Mouse (Mus musculus) forebrain, embryonic 10.5 days (tissue): ENCODE measurements around the gene Tm9sf3. TPM values are rescaled to one million over a fixed set of nuclear protein-coding genes. Genes with fewer than 3 reads are reported as not detected.
"Not testable (repeated sequence)": the region's sequence is repeated elsewhere in the genome, so short reads cannot be mapped to it uniquely, and the experiment has no call there.

Experiments used
- DNase-seq: peaks from one replicate; pipeline ENCODE4 v3.0.0-alpha.2; 2017; ENCODE audit warnings: low spot score; ENCODE audit errors: extremely low spot score
- H3K27ac ChIP-seq: fragments of 300-500 bp; sonication (generic); 2 replicates; pipeline ENCODE4 v1.5.1; 2016; ENCODE audit warnings: mild to moderate bottlenecking
- H3K27me3 ChIP-seq: fragments of 300-500 bp; sonication (generic); 2 replicates; pipeline ENCODE4 v1.6.1; 2016; ENCODE audit warnings: mild to moderate bottlenecking; ENCODE audit not compliant: poor library complexity, severe bottlenecking
- H3K36me3 ChIP-seq: fragments of 300-500 bp; sonication (generic); replicated peaks from 2 replicates; pipeline ENCODE4 v1.6.1; 2016; ENCODE audit warnings: mild to moderate bottlenecking, moderate library complexity
- H3K4me1 ChIP-seq: fragments of 300-500 bp; sonication (generic); 2 replicates; pipeline ENCODE4 v1.6.1; 2016
- H3K4me3 ChIP-seq: fragments of 300-500 bp; sonication (generic); 2 replicates; pipeline ENCODE4 v1.5.1; 2016; ENCODE audit warnings: mild to moderate bottlenecking, moderate library complexity
- H3K9me3 ChIP-seq: fragments of 300-500 bp; sonication (generic); 2 replicates; pipeline ENCODE4 v1.6.1; 2016; ENCODE audit warnings: mild to moderate bottlenecking, moderate library complexity
- WGBS: fragments of 180-500 bp; shearing (Covaris S2); methylation state at CpG from one replicate; pipeline ENCODE4 v1.1.7; 2016; 5-methylcytosine and 5-hydroxymethylcytosine counted together
- polyA plus RNA-seq: library from polyadenylated mRNA; unstranded; fragments of >200 nt; fragmentation: Nextera tagmentation; extraction: Ambion mirVana; gene quantifications from 2 replicates; pipeline ENCODE4 v1.2.1, GENCODE M21; 2016

The Tm9sf3 gene
- polyA plus RNA-seq = 92.8 and 104 TPM in 2 replicates

GRCm38 (mm10) chr19:41263630-41264295 is at the start of gene Tm9sf3:
TSS of gene Tm9sf3 (minus strand) at chr19:41263997.
- Histone ChIP-seq H3K36me3 (peaks cover 9% of the 10 kb centered on the region; the same call in 1 of the 2 replicates), H3K4me3 (peak within 1 kb of the TSS; percentile 96), H3K27ac (peak within 1 kb of the TSS; percentile 98), H3K9me3 (no peaks in the 10 kb centered on the region), H3K27me3 (no peaks in the 10 kb centered on the region), H3K4me1 (peaks cover 42% of the 10 kb centered on the region)
- peak; percentile 85 for DNase-seq
- WGBS = under 1% methylated on average over 83 of the region's 98 CpGs

GRCm38 (mm10) chr19:41312587-41312986 is 48.8 kb upstream of the Tm9sf3 start:
- H3K9me3 ChIP-seq, H3K36me3 ChIP-seq, DNase-seq, H3K27me3 ChIP-seq, H3K27ac ChIP-seq, H3K4me3 ChIP-seq: not testable (repeated sequence)
- H3K4me1 ChIP-seq = peaks cover 17% of the 10 kb centered on the region
- WGBS = 90% methylated on average over 8 of the region's 8 CpGs

- Histone ChIP-seq H3K27ac (no peak overlapping the region), H3K4me1 (peaks cover 12% of the 10 kb centered on the region), H3K9me3 (no peaks in the 10 kb centered on the region), H3K36me3 (no peaks in the 10 kb centered on the region), H3K27me3 (peaks cover 4% of the 10 kb centered on the region; the same call in 1 of the 2 replicates), H3K4me3 (no peak overlapping the region)
- 85% methylated on average over 4 of the region's 4 CpGs for WGBS
- DNase-seq = no peak
Measured at GRCm38 (mm10) chr19:41312027-41312426, 48.2 kb upstream of the Tm9sf3 start.

GRCm38 (mm10) chr19:41310971-41311703 is 47.3 kb upstream of the Tm9sf3 start:
- Histone ChIP-seq H3K36me3 (no peaks in the 10 kb centered on the region), H3K4me1 (peaks cover 10% of the 10 kb centered on the region), H3K27ac (no peak overlapping the region), H3K27me3 (no peaks in the 10 kb centered on the region), H3K4me3 (peak overlapping the region; percentile 41), H3K9me3 (no peaks in the 10 kb centered on the region)
- DNase-seq = no peak
- WGBS = 32% methylated on average over 20 of the region's 20 CpGs

- no peaks in the 10 kb centered on the region for H3K36me3 ChIP-seq
- DNase-seq = no peak
- 80% methylated on average over 3 of the region's 3 CpGs for WGBS
- H3K4me1 ChIP-seq = peaks cover 15% of the 10 kb centered on the region
- no peaks in the 10 kb centered on the region for H3K9me3 ChIP-seq
- H3K27ac ChIP-seq = peak overlapping the region; percentile 26; the same call in 1 of the 2 replicates
- no peak overlapping the region for H3K4me3 ChIP-seq
- no peaks in the 10 kb centered on the region for H3K27me3 ChIP-seq
Measured at GRCm38 (mm10) chr19:41303933-41304332, 40.1 kb upstream of the Tm9sf3 start.

GRCm38 (mm10) chr19:41303433-41303832 is 39.6 kb upstream of the Tm9sf3 start:
- 72% methylated on average over 6 of the region's 6 CpGs for WGBS
- H3K27ac ChIP-seq = no peak overlapping the region

GRCm38 (mm10) chr19:41301856-41302255 is 38.1 kb upstream of the Tm9sf3 start:
- no peak for DNase-seq
- no peaks in the 10 kb centered on the region for H3K27me3 ChIP-seq
- no peaks in the 10 kb centered on the region for H3K36me3 ChIP-seq
- H3K4me3 ChIP-seq = no peak overlapping the region
- H3K4me1 ChIP-seq = peaks cover 15% of the 10 kb centered on the region
- H3K27ac ChIP-seq = no peak overlapping the region
- H3K9me3 ChIP-seq = no peaks in the 10 kb centered on the region
- 88% methylated on average over 6 of the region's 6 CpGs for WGBS

More at GRCm38 (mm10) chr19:41303433-41303832, 39.6 kb upstream of the Tm9sf3 start:
- H3K36me3 ChIP-seq = no peaks in the 10 kb centered on the region
- H3K4me3 ChIP-seq = no peak overlapping the region
- H3K9me3 ChIP-seq = no peaks in the 10 kb centered on the region
- no peak for DNase-seq
- H3K4me1 ChIP-seq = peaks cover 15% of the 10 kb centered on the region
- no peaks in the 10 kb centered on the region for H3K27me3 ChIP-seq

- H3K4me1 ChIP-seq = peaks cover 15% of the 10 kb centered on the region
- no peak overlapping the region for H3K4me3 ChIP-seq
- H3K9me3 ChIP-seq = no peaks in the 10 kb centered on the region
- no peak overlapping the region for H3K27ac ChIP-seq
- H3K27me3 ChIP-seq = no peaks in the 10 kb centered on the region
- H3K36me3 ChIP-seq = no peaks in the 10 kb centered on the region
- DNase-seq = no peak
- 94% methylated on average over 8 of the region's 8 CpGs for WGBS
Measured at GRCm38 (mm10) chr19:41299446-41299845, 35.6 kb upstream of the Tm9sf3 start.

- H3K4me1 ChIP-seq = no peaks in the 10 kb centered on the region
- no peaks in the 10 kb centered on the region for H3K27me3 ChIP-seq
- H3K4me3 ChIP-seq = no peak overlapping the region
- DNase-seq = no peak
- WGBS = 63% methylated on average over 5 of the region's 5 CpGs
- no peak overlapping the region for H3K27ac ChIP-seq
- H3K9me3 ChIP-seq = no peaks in the 10 kb centered on the region
- H3K36me3 ChIP-seq = no peaks in the 10 kb centered on the region
Measured at GRCm38 (mm10) chr19:41290952-41291619, 27.3 kb upstream of the Tm9sf3 start.

GRCm38 (mm10) chr19:41288568-41288967 is 24.8 kb upstream of the Tm9sf3 start:
- peaks cover 7% of the 10 kb centered on the region for H3K4me1 ChIP-seq
- 83% methylated on average over 6 of the region's 6 CpGs for WGBS
- no peak for DNase-seq
- H3K9me3 ChIP-seq = no peaks in the 10 kb centered on the region
- no peak overlapping the region for H3K4me3 ChIP-seq
- no peaks in the 10 kb centered on the region for H3K36me3 ChIP-seq
- H3K27ac ChIP-seq = no peak overlapping the region
- peaks cover 3% of the 10 kb centered on the region; the same call in 1 of the 2 replicates for H3K27me3 ChIP-seq

GRCm38 (mm10) chr19:41287224-41287623 is 23.4 kb upstream of the Tm9sf3 start:
- Histone ChIP-seq H3K36me3 (no peaks in the 10 kb centered on the region), H3K4me1 (peaks cover 7% of the 10 kb centered on the region), H3K4me3 (no peak overlapping the region), H3K9me3 (no peaks in the 10 kb centered on the region), H3K27ac (no peak overlapping the region), H3K27me3 (peaks cover 3% of the 10 kb centered on the region; the same call in 1 of the 2 replicates)
- WGBS = 85% methylated on average over 7 of the region's 7 CpGs
- no peak for DNase-seq

GRCm38 (mm10) chr19:41284515-41284914 is 20.7 kb upstream of the Tm9sf3 start:
- Histone ChIP-seq H3K9me3 (no peaks in the 10 kb centered on the region), H3K27me3 (peaks cover 3% of the 10 kb centered on the region; the same call in 1 of the 2 replicates), H3K27ac (no peak overlapping the region), H3K4me3 (no peak overlapping the region), H3K36me3 (no peaks in the 10 kb centered on the region), H3K4me1 (peaks cover 7% of the 10 kb centered on the region)
- 76% methylated on average over 6 of the region's 6 CpGs for WGBS
- no peak for DNase-seq
